8 mouse cellular contexts compared by ENCODE assay signal in genomic region chr7:141167901-141168517, GRCm38 (mm10). TPM values are rescaled to one million over a fixed set of nuclear protein-coding genes. Genes with fewer than 3 reads are reported as not detected.
DNase-seq lines count a peak whose midpoint lies in the region; ATAC-seq and TF ChIP-seq lines count a peak whose summit lies in the region.

No protein-coding gene starts in this region.

- ATAC-seq in embryonic facial prominence, embryonic 13.5 days (ENCODE audit: insufficient number of reproducible peaks, insufficient read depth, low FRiP score, low TSS enrichment, low read depth): no peak
- ATAC-seq in heart, postnatal 0 days (ENCODE audit: insufficient read depth, low read depth): no peak
- ATAC-seq in limb, embryonic 12.5 days (ENCODE audit: insufficient number of reproducible peaks, insufficient read depth, low FRiP score, low TSS enrichment, low read depth): 0 out of 2 replicates have a peak, but pooled peaks have one; percentile 7
- no peak for ATAC-seq in midbrain, embryonic 11.5 days (ENCODE audit: low FRiP score)

- peaks cover 10% of the 10 kb centered on the region for H3K79me2 ChIP-seq in MEL (ENCODE audit: control insufficient read depth, insufficient read depth, low read length, poor library complexity)

- H3K4me3 ChIP-seq in MEL (ENCODE audit: control insufficient read depth in 1 of 2, insufficient read depth in 1 of 2, low read depth in 2 of 2, low read length in 2 of 2): peak overlapping the region; percentile 74 to 88
- H3K4me3 ChIP-seq in embryonic facial prominence, embryonic 13.5 days: peak overlapping the region; percentile 59
- peak overlapping the region; percentile 61 for H3K4me3 ChIP-seq in heart, postnatal 0 days (ENCODE audit: low read depth, low read length)
- H3K4me3 ChIP-seq in limb, embryonic 12.5 days (replicated peaks): peak overlapping the region; percentile 45
- peak overlapping the region; percentile 29 for H3K4me3 ChIP-seq in midbrain, embryonic 11.5 days (ENCODE audit: low read depth, low read length)

- no peaks in the 10 kb centered on the region for H3K9me3 ChIP-seq in MEL (replicated peaks; ENCODE audit: insufficient read depth, low read length)
- H3K9me3 ChIP-seq in embryonic facial prominence, embryonic 13.5 days: no peaks in the 10 kb centered on the region
- H3K9me3 ChIP-seq in heart, postnatal 0 days (replicated peaks; ENCODE audit: control insufficient read depth, low read length): no peaks in the 10 kb centered on the region
- no peaks in the 10 kb centered on the region for H3K9me3 ChIP-seq in limb, embryonic 12.5 days
- H3K9me3 ChIP-seq in midbrain, embryonic 11.5 days (ENCODE audit: control insufficient read depth, low read length): no peaks in the 10 kb centered on the region

- no peak for TF ChIP-seq RAD21 in MEL (IDR thresholded peaks at IDR 0.05; ENCODE audit: low read depth, low read length)

- H3K27me3 ChIP-seq in MEL (ENCODE audit: control insufficient read depth in 1 of 2, insufficient read depth in 2 of 2, low read length in 2 of 2): no peaks in the 10 kb centered on the region
- H3K27me3 ChIP-seq in embryonic facial prominence, embryonic 13.5 days: no peaks in the 10 kb centered on the region
- no peaks in the 10 kb centered on the region for H3K27me3 ChIP-seq in heart, postnatal 0 days (ENCODE audit: control insufficient read depth, insufficient read depth, low read length)
- H3K27me3 ChIP-seq in limb, embryonic 12.5 days: no peaks in the 10 kb centered on the region
- no peaks in the 10 kb centered on the region for H3K27me3 ChIP-seq in midbrain, embryonic 11.5 days (ENCODE audit: control insufficient read depth, insufficient read depth, low read length)

- no peak for TF ChIP-seq CTCF in MEL (IDR thresholded peaks at IDR 0.05 in 2 of 3, conservative IDR thresholded peaks at IDR 0.05 in 1 of 3; ENCODE audit: control insufficient read depth in 1 of 3, insufficient read depth in 1 of 3, low read depth in 2 of 3, low read length in 3 of 3, poor library complexity in 1 of 3, severe bottlenecking in 1 of 3)
- no peak for TF ChIP-seq CTCF in heart, postnatal 0 days (IDR thresholded peaks at IDR 0.05; ENCODE audit: low read depth)

- peak overlapping the region; percentile 78 for H3K9ac ChIP-seq in MEL (ENCODE audit: control insufficient read depth, low read depth, low read length, poor library complexity, severe bottlenecking)
- H3K9ac ChIP-seq in embryonic facial prominence, embryonic 13.5 days: peak overlapping the region; percentile 80
- peak overlapping the region; percentile 71 for H3K9ac ChIP-seq in heart, postnatal 0 days (replicated peaks; ENCODE audit: low read depth, low read length)
- H3K9ac ChIP-seq in limb, embryonic 12.5 days (replicated peaks): peak overlapping the region; percentile 70
- peak overlapping the region; percentile 67 for H3K9ac ChIP-seq in midbrain, embryonic 11.5 days (ENCODE audit: low read length)

- 18% methylated on average over 7 of the region's 7 CpGs for WGBS in embryonic facial prominence, embryonic 13.5 days
- 15% methylated on average over 7 of the region's 7 CpGs for WGBS in heart, postnatal 0 days
- WGBS in limb, embryonic 12.5 days: 14% methylated on average over 7 of the region's 7 CpGs
- 19% methylated on average over 7 of the region's 7 CpGs for WGBS in midbrain, embryonic 11.5 days

- peaks cover 0 to 18% of the 10 kb centered on the region in 2 experiments; a peak in 2 of 4 replicates for H3K36me3 ChIP-seq in MEL (ENCODE audit: control insufficient read depth in 1 of 2, insufficient read depth in 2 of 2, low read length in 2 of 2)
- peaks cover 31% of the 10 kb centered on the region for H3K36me3 ChIP-seq in embryonic facial prominence, embryonic 13.5 days
- peaks cover 19% of the 10 kb centered on the region for H3K36me3 ChIP-seq in heart, postnatal 0 days (replicated peaks; ENCODE audit: control insufficient read depth, insufficient read depth, low read length)
- peaks cover 33% of the 10 kb centered on the region for H3K36me3 ChIP-seq in limb, embryonic 12.5 days
- no peaks in the 10 kb centered on the region for H3K36me3 ChIP-seq in midbrain, embryonic 11.5 days (ENCODE audit: control insufficient read depth, insufficient read depth, low read length)

- TF ChIP-seq EP300 in MEL (IDR thresholded peaks at IDR 0.05; ENCODE audit: low read depth in 1 of 2, low read length in 2 of 2): no peak
- no peak for TF ChIP-seq EP300 in heart, postnatal 0 days (IDR thresholded peaks at IDR 0.05; ENCODE audit: low read depth)

- peaks cover 4 to 18% of the 10 kb centered on the region in 2 experiments; a peak in 3 of 4 replicates for H3K4me1 ChIP-seq in MEL (ENCODE audit: control insufficient read depth in 1 of 2, insufficient read depth in 2 of 2, low read length in 2 of 2)
- peaks cover 35% of the 10 kb centered on the region for H3K4me1 ChIP-seq in embryonic facial prominence, embryonic 13.5 days
- H3K4me1 ChIP-seq in heart, postnatal 0 days (ENCODE audit: control insufficient read depth, insufficient read depth): peaks cover 13% of the 10 kb centered on the region
- peaks cover 20% of the 10 kb centered on the region for H3K4me1 ChIP-seq in limb, embryonic 12.5 days (replicated peaks)
- H3K4me1 ChIP-seq in midbrain, embryonic 11.5 days (ENCODE audit: control insufficient read depth, insufficient read depth, low read length): peaks cover 9% of the 10 kb centered on the region

- H3K27ac ChIP-seq in MEL (ENCODE audit: control insufficient read depth, low read depth, low read length): peak overlapping the region; percentile 54
- peak overlapping the region; percentile 72 for H3K27ac ChIP-seq in embryonic facial prominence, embryonic 13.5 days
- peak overlapping the region; percentile 43 for H3K27ac ChIP-seq in heart, postnatal 0 days (ENCODE audit: low read depth)
- H3K27ac ChIP-seq in limb, embryonic 12.5 days: peak overlapping the region; percentile 62; the same call in 1 of the 2 replicates
- no peak overlapping the region for H3K27ac ChIP-seq in midbrain, embryonic 11.5 days (ENCODE audit: low read depth, low read length)

- DNase-seq in 416B (ENCODE audit: low read depth): peak; percentile 76
- peak; percentile 65 for DNase-seq in MEL (ENCODE audit: low read depth, low spot score)
- peak; percentile 40 for DNase-seq in heart, postnatal 0 days (ENCODE audit: low spot score)
- peak; percentile 91 for DNase-seq in midbrain, embryonic 11.5 days (ENCODE audit: low spot score, missing footprints)
- DNase-seq in yolk sac, embryonic 10.5 days (ENCODE audit: low spot score): peak; percentile 22
- no peak for DNase-seq in layer of hippocampus, postnatal 25 days (ENCODE audit: extremely low spot score in 1 of 2, low spot score in 1 of 2)

- peak overlapping the region; percentile 74 for H3K4me2 ChIP-seq in embryonic facial prominence, embryonic 13.5 days
- H3K4me2 ChIP-seq in heart, postnatal 0 days (ENCODE audit: low read depth, low read length): peak overlapping the region; percentile 82
- H3K4me2 ChIP-seq in limb, embryonic 12.5 days: peak overlapping the region; percentile 72
- H3K4me2 ChIP-seq in midbrain, embryonic 11.5 days: peak overlapping the region; percentile 52

- TF ChIP-seq POLR2A in MEL (IDR thresholded peaks at IDR 0.05; ENCODE audit: control insufficient read depth in 1 of 2, insufficient read depth in 1 of 2, low read depth in 1 of 2, low read length in 2 of 2, poor library complexity in 1 of 2): no peak

RNA-seq across cellular contexts. Expression of gene Rnh1, which starts 4.6 kb away (rescaled TPM):
- 69.6 and 71.4 TPM in 2 replicates for total RNA-seq in MEL (2012; rRNA removed)
- polyA plus RNA-seq in MEL (2012; ENCODE audit: insufficient read depth in 1 of 2, insufficient read length in 2 of 2, low read depth in 1 of 2, low replicate concordance in 2 of 2, missing spikeins in 1 of 2): 10 to 100 TPM in 1 of 2 experiments, not detected in 1; 94.5 TPM
- polyA plus RNA-seq in embryonic facial prominence, embryonic 13.5 days (2015; fragmentation: Nextera tagmentation; extraction: Ambion mirVana): 111 and 118 TPM in 2 replicates
- 157 and 172 TPM in 2 replicates for total RNA-seq in heart, postnatal 0 days (2014; rRNA removed; ENCODE audit: low replicate concordance)
- polyA plus RNA-seq in heart, postnatal 0 days (2015; fragmentation: Nextera tagmentation; extraction: Ambion mirVana): 88.3 and 90.2 TPM in 2 replicates
- polyA plus RNA-seq in limb, embryonic 12.5 days (2016; fragmentation: Nextera tagmentation; extraction: Ambion mirVana): 88.5 and 91.5 TPM in 2 replicates
- polyA plus RNA-seq in midbrain, embryonic 11.5 days (2014; fragmentation: Nextera tagmentation; extraction: Ambion mirVana): 54.6 and 56.7 TPM in 2 replicates
- total RNA-seq in layer of hippocampus, postnatal 25 days (2021): 10 to 100 TPM; 32.5 to 36.5 TPM

RNA-seq across cellular contexts. Expression of gene Hras, which starts 25.8 kb away (rescaled TPM):
- total RNA-seq in MEL (2012; rRNA removed): 137 and 183 TPM in 2 replicates
- 100 to 1,000 TPM in 1 of 2 experiments, not detected in 1; 149 TPM for polyA plus RNA-seq in MEL (2012; ENCODE audit: insufficient read depth in 1 of 2, insufficient read length in 2 of 2, low read depth in 1 of 2, low replicate concordance in 2 of 2, missing spikeins in 1 of 2)
- 99.8 and 110 TPM in 2 replicates for polyA plus RNA-seq in embryonic facial prominence, embryonic 13.5 days (2015; fragmentation: Nextera tagmentation; extraction: Ambion mirVana)
- total RNA-seq in heart, postnatal 0 days (2014; rRNA removed; ENCODE audit: low replicate concordance): 72.2 and 74.9 TPM in 2 replicates
- polyA plus RNA-seq in heart, postnatal 0 days (2015; fragmentation: Nextera tagmentation; extraction: Ambion mirVana): 73.5 and 78.9 TPM in 2 replicates
- 95.3 and 98.1 TPM in 2 replicates for polyA plus RNA-seq in limb, embryonic 12.5 days (2016; fragmentation: Nextera tagmentation; extraction: Ambion mirVana)
- polyA plus RNA-seq in midbrain, embryonic 11.5 days (2014; fragmentation: Nextera tagmentation; extraction: Ambion mirVana): 86.1 and 103 TPM in 2 replicates
- total RNA-seq in layer of hippocampus, postnatal 25 days (2021): 100 to 1,000 TPM; 193 to 235 TPM

RNA-seq across cellular contexts. Expression of gene Lrrc56, which starts 25.9 kb away (rescaled TPM):
- 1.0 and 1.6 TPM in 2 replicates for total RNA-seq in MEL (2012; rRNA removed)
- 1 to 10 TPM in 1 of 2 experiments, not detected in 1; 5.5 TPM for polyA plus RNA-seq in MEL (2012; ENCODE audit: insufficient read depth in 1 of 2, insufficient read length in 2 of 2, low read depth in 1 of 2, low replicate concordance in 2 of 2, missing spikeins in 1 of 2)
- 11.6 and 13.3 TPM in 2 replicates for polyA plus RNA-seq in embryonic facial prominence, embryonic 13.5 days (2015; fragmentation: Nextera tagmentation; extraction: Ambion mirVana)
- 1.1 and 5.6 TPM in 2 replicates for total RNA-seq in heart, postnatal 0 days (2014; rRNA removed; ENCODE audit: low replicate concordance)
- polyA plus RNA-seq in heart, postnatal 0 days (2015; fragmentation: Nextera tagmentation; extraction: Ambion mirVana): 2.9 TPM in 2 replicates
- 17.0 and 19.0 TPM in 2 replicates for polyA plus RNA-seq in limb, embryonic 12.5 days (2016; fragmentation: Nextera tagmentation; extraction: Ambion mirVana)
- polyA plus RNA-seq in midbrain, embryonic 11.5 days (2014; fragmentation: Nextera tagmentation; extraction: Ambion mirVana): 7.5 and 8.8 TPM in 2 replicates
- 1 to 10 TPM; 4.5 to 6.1 TPM for total RNA-seq in layer of hippocampus, postnatal 25 days (2021)

RNA-seq across cellular contexts. Expression of gene Ptdss2, which starts 45.8 kb away (rescaled TPM):
- 12.2 and 16.9 TPM in 2 replicates for total RNA-seq in MEL (2012; rRNA removed)
- polyA plus RNA-seq in MEL (2012; ENCODE audit: insufficient read depth in 1 of 2, insufficient read length in 2 of 2, low read depth in 1 of 2, low replicate concordance in 2 of 2, missing spikeins in 1 of 2): 10 to 100 TPM in 1 of 2 experiments, not detected in 1; 44.9 TPM
- 70.8 and 76.0 TPM in 2 replicates for polyA plus RNA-seq in embryonic facial prominence, embryonic 13.5 days (2015; fragmentation: Nextera tagmentation; extraction: Ambion mirVana)
- 22.3 and 35.5 TPM in 2 replicates for total RNA-seq in heart, postnatal 0 days (2014; rRNA removed; ENCODE audit: low replicate concordance)
- 54.8 and 56.9 TPM in 2 replicates for polyA plus RNA-seq in heart, postnatal 0 days (2015; fragmentation: Nextera tagmentation; extraction: Ambion mirVana)
- polyA plus RNA-seq in limb, embryonic 12.5 days (2016; fragmentation: Nextera tagmentation; extraction: Ambion mirVana): 76.0 and 76.7 TPM in 2 replicates
- 68.6 and 70.7 TPM in 2 replicates for polyA plus RNA-seq in midbrain, embryonic 11.5 days (2014; fragmentation: Nextera tagmentation; extraction: Ambion mirVana)
- total RNA-seq in layer of hippocampus, postnatal 25 days (2021): 10 to 100 TPM; 58.7 to 61.1 TPM

RNA-seq across cellular contexts. Expression of gene Lmntd2, which starts 45.9 kb away (rescaled TPM):
- total RNA-seq in MEL (2012; rRNA removed): not detected in 2 replicates
- polyA plus RNA-seq in MEL (2012; ENCODE audit: insufficient read depth in 1 of 2, insufficient read length in 2 of 2, low read depth in 1 of 2, low replicate concordance in 2 of 2, missing spikeins in 1 of 2): under 1 TPM in 1 of 2 experiments, not detected in 1; 0.43 TPM
- polyA plus RNA-seq in embryonic facial prominence, embryonic 13.5 days (2015; fragmentation: Nextera tagmentation; extraction: Ambion mirVana): 2.8 and 3.4 TPM in 2 replicates
- 0.12 TPM in 1 of 2 replicates, not detected in the other for total RNA-seq in heart, postnatal 0 days (2014; rRNA removed; ENCODE audit: low replicate concordance)
- polyA plus RNA-seq in heart, postnatal 0 days (2015; fragmentation: Nextera tagmentation; extraction: Ambion mirVana): 0.07 and 0.15 TPM in 2 replicates
- 4.2 and 5.2 TPM in 2 replicates for polyA plus RNA-seq in limb, embryonic 12.5 days (2016; fragmentation: Nextera tagmentation; extraction: Ambion mirVana)
- polyA plus RNA-seq in midbrain, embryonic 11.5 days (2014; fragmentation: Nextera tagmentation; extraction: Ambion mirVana): 2.1 and 2.5 TPM in 2 replicates
- not detected for total RNA-seq in layer of hippocampus, postnatal 25 days (2021)

Comparison
In these comparisons a context has a peak if more than half of its experiments do, and no peak if none do; other contexts are left out.
1. DNase-seq: peak in 416B (single experiment), MEL (single experiment), heart, postnatal 0 days (single experiment), midbrain, embryonic 11.5 days (single experiment) and yolk sac, embryonic 10.5 days (single experiment); none in layer of hippocampus, postnatal 25 days (0 of 2).
2. H3K4me3 ChIP-seq: peak in every context shown above with its lines; median percentile 81 in MEL; 61 in heart, postnatal 0 days; 59 in embryonic facial prominence, embryonic 13.5 days; 45 in limb, embryonic 12.5 days; 29 in midbrain, embryonic 11.5 days.
3. Peak in every context shown above with its lines, with median percentiles within 50 percentile points of each other: H3K9ac ChIP-seq and H3K4me2 ChIP-seq.